Mouse (Mus musculus): ENCODE measurements around the gene Gna11.

Gene Gna11

GRCm38 (mm10) chr10:81485479-81486018, 59.4 kb downstream of the Gna11 start:
- no peak for DNase-seq (ENCODE audit: low spot score in 2 of 2)

DNA sequence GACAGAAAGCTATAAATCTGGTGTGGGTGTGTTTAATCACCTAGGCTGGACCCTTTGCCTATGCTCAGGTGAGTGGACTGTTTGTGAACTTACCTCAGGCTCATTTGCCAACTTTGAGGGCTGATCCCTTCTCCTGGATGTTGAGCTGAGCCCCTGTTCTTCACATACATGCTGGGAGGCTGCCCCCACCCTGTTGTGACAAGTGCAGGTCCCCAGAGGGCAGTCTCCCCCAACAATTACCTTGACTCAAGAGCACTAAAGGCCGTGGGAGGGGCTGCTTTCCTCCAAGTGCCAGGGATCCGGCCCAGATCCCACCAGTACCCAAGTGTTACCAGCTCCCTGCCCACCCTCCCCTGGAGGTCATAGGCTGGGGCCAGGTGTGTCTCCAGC, 59.9 kb downstream of the Gna11 start:
- DNase-seq (ENCODE audit: low spot score in 2 of 2), result no peak

- DNase-seq (ENCODE audit: low spot score in 2 of 2), result no peak
These were observed 60.4 kb downstream of the Gna11 start for GRCm38 (mm10) chr10:81484441-81485059.

DNA sequence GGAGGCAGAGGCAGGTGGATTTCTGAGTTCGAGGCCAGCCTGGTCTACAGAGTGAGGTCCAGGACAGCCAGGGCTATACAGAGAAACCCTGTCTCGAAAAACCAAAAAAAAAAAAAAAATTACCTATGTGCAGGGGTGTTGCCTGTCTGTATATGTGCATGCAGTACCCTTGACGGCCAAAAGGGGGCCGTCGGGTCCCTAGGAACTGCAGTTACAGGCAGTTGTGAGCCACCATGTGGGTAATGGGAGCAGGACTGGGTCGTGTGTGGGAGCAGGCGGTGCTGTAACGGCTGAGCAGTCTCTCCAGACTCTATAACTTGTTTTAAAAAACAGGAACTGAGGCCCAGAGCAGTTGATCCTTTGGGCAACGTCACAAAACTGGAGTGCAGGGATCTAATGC, 61.0 kb downstream of the Gna11 start:
- DNase-seq (ENCODE audit: low spot score in 2 of 2), result no peak

DNA sequence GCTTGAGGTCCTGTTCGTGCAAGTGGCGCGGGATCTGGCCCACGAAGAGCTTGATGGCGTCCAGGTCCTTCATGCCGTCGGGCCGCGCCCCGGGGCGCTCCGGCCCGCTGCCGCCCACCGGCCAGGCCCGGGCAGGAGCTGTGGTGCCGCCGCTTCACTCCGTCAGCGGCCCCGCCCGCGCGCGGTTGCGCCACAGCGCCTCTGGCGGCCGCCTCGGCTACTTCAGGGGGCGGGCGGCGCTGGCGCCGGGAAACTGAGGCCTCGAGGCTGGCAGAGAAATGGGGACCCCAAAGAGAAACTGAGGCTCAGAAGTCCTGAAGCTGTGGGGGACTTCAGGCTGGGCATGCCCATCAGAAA, 62.5 kb downstream of the Gna11 start, which contains the start of gene Celf5:
TSS of gene Celf5 (minus strand) at position 177 of the 357 bp plus-strand sequence.
- DNase-seq (ENCODE audit: low spot score in 2 of 2), result peak in 1 of 2 experiments; percentile 42

DNA sequence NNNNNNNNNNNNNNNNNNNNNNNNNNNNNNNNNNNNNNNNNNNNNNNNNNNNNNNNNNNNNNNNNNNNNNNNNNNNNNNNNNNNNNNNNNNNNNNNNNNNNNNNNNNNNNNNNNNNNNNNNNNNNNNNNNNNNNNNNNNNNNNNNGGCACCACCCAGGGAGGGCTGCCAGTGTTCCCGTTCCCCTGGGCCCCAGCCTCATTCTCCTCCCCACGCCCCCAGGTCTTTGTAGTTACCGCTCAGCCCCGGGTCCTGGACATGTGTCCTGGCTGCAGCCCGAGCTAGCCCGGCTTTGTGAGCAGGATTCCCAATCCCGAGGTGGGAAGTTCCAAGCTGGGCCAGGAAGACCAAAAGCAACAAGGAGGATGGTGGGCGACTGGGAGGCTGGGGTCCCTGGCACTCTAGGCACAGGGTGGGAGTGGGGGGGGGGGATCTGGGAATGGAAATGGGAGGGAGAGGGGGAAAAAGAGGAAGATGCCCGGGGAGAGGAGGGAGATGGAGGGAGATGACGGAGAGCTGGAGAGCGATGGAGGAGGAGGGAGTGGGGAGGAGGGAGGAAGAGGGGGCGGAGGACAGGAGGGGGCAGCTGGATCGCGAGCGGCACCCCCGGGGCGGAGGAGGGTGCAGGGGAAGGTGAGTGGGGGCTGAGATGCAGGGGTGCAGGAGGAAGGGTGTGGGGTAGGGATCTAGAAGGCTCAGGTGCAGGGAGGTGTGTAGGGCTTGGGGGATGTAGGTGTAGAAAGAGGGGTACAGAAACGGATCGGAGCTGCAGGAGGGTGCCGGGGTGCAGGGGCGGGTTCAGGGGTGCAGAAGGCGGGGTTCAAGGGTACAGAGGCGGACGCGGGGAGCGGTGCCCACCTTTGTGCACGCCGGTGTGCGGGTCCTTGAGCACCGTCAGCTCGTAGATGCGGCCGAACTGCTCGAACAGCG, 63.1 kb downstream of the Gna11 start:
- no peak for DNase-seq (ENCODE audit: low spot score in 2 of 2)

Measured in urinary bladder, postnatal 36 days (tissue).